Mouse (Mus musculus): ENCODE data around the gene Ptpru.

DNA sequence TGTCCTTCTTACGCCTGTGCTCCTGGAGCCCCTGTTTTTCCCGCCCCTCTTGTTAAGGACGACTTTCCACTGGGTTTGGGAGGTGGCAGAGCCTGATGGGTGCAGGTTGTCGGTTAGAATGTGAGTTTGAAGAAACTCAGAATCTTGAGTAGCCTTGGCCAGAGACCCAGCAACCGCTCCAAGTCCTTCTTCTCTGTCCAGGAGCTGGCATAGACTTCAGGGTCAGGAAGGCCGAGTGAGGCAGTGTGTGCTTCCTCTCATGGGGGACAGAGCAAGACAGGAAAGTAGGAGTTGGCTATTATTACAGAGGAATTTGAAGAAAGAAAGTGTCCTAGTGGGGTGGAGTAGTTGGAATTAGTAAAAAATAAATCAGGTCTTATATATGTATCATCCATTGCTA lies 45.5 kb upstream of the Ptpru start:
- TF ChIP-seq EP300 (IDR thresholded peaks at IDR 0.05; ENCODE audit: low read depth) (no peak), CTCF (IDR thresholded peaks at IDR 0.05; ENCODE audit: low read depth) (no peak)
